Mouse (Mus musculus) heart, adult 2 months (tissue): Measurements from ENCODE around the gene 2310009B15Rik. TPM values are rescaled to one million over a fixed set of nuclear protein-coding genes. Genes with fewer than 3 reads are reported as not detected.

ENCODE experiments used
- DNase-seq, 2 experiments: peaks; one replicate each; pipeline ENCODE4 v3.0.0; 2021
- H3K27ac ChIP-seq: fragments of 200-600 bp; 2 replicates; pipeline ENCODE4 v1.8.1; 2022
- H3K27me3 ChIP-seq: fragments of 200-500 bp; 2 replicates; pipeline ENCODE4 v1.6.1; 2012; ENCODE audit warnings: mild to moderate bottlenecking, low read length, inconsistent platforms, mixed read lengths; ENCODE audit not compliant: control insufficient read depth, insufficient read depth
- H3K36me3 ChIP-seq: fragments of 200-500 bp; 2 replicates; pipeline ENCODE4 v1.6.1; 2012; ENCODE audit warnings: low read length, inconsistent platforms; ENCODE audit not compliant: control insufficient read depth, insufficient read depth
- H3K4me1 ChIP-seq: fragments of 200-500 bp; 2 replicates; pipeline ENCODE4 v1.6.1; 2011; ENCODE audit warnings: low read length; ENCODE audit not compliant: control insufficient read depth, insufficient read depth
- H3K4me3 ChIP-seq: fragments of 200-600 bp; 2 replicates; pipeline ENCODE4 v1.8.1; 2022
- H3K79me2 ChIP-seq: fragments of 200-500 bp; replicated peaks from 2 replicates; pipeline ENCODE4 v1.6.1; 2012; ENCODE audit warnings: mild to moderate bottlenecking, inconsistent platforms, low read length, moderate library complexity, mixed read lengths; ENCODE audit not compliant: control insufficient read depth, insufficient read depth
- H3K9ac ChIP-seq: fragments of 200-500 bp; 2 replicates; pipeline ENCODE4 v1.6.1; 2012; ENCODE audit warnings: low read depth, mild to moderate bottlenecking, control low read depth, inconsistent platforms, low read length, mixed read lengths
- CTCF ChIP-seq: fragments of 200-600 bp; IDR thresholded peaks from 2 replicates; pipeline ENCODE4 v1.8.1; 2022; ENCODE audit warnings: antibody characterized with exemption, mild to moderate bottlenecking, moderate library complexity
- EP300 ChIP-seq: fragments of 200-500 bp; IDR thresholded peaks from 2 replicates; pipeline ENCODE4 v1.6.1; 2011; ENCODE audit warnings: low read depth, low read length, control low read depth; ENCODE audit not compliant: insufficient read depth
- POLR2A ChIP-seq: fragments of 200-500 bp; IDR thresholded peaks from 2 replicates; pipeline ENCODE4 v1.6.1; 2011; ENCODE audit warnings: mild to moderate bottlenecking, low read depth, low read length, control low read depth; ENCODE audit not compliant: insufficient read depth
- WGBS: fragments of 180-500 bp; shearing (Covaris S2); methylation state at CpG from one replicate; pipeline ENCODE4 v1.1.7; 2018; 5-methylcytosine and 5-hydroxymethylcytosine counted together
- intact Hi-C: fragments of 180-260 bp; cut with DNase I; formaldehyde crosslinking; loops from one replicate; pipeline ENCODE4 v1.15.1; 2025
- polyA plus RNA-seq: library from polyadenylated mRNA; depleted of rRNA; stranded (reverse); fragments of >200 nt; gene quantifications from 2 replicates; pipeline ENCODE4 v1.2.3, GENCODE M21; 2012; rRNA removed
- total RNA-seq, 2 experiments: library from RNA; stranded (reverse); gene quantifications; 2 replicates each; pipeline ENCODE4 v1.2.3; 2021

Gene 2310009B15Rik
- total and polyA plus RNA-seq, 3 experiments = 8.0 to 13.1 (median 8.3) TPM

GRCm38 (mm10) chr1:138835355-138835900, 21.2 kb downstream of the 2310009B15Rik start:
- H3K79me2 ChIP-seq = no peaks in the 10 kb centered on the region
- H3K27ac ChIP-seq = no peak overlapping the region
- no peak overlapping the region for H3K4me3 ChIP-seq
- H3K27me3 ChIP-seq = peaks cover 24% of the 10 kb centered on the region
- DNase-seq = no peak
- H3K36me3 ChIP-seq = no peaks in the 10 kb centered on the region
- intact Hi-C loops = loop anchor here (1.0 to 10.0 kb wide), 5 partner anchors 127 to 511 kb away; partner anchors contain the start of gene Dennd1b
- no peak for TF ChIP-seq POLR2A
- no peak for TF ChIP-seq EP300
- peak; percentile 87 for TF ChIP-seq CTCF
- H3K9ac ChIP-seq = no peak overlapping the region
- WGBS = 2% methylated on average over 3 of the region's 3 CpGs
- H3K4me1 ChIP-seq = no peaks in the 10 kb centered on the region

- Histone ChIP-seq H3K4me3 (no peak overlapping the region), H3K36me3 (no peaks in the 10 kb centered on the region), H3K4me1 (no peaks in the 10 kb centered on the region; the same call in 1 of the 2 replicates), H3K79me2 (no peaks in the 10 kb centered on the region), H3K27me3 (peaks cover 5% of the 10 kb centered on the region), H3K9ac (no peak overlapping the region), H3K27ac (no peak overlapping the region)
- DNase-seq = no peak
- intact Hi-C loops = loop anchor here (10.0 kb wide), 2 partner anchors 503 to 507 kb away; no protein-coding TSS in a partner anchor
- WGBS = 2% methylated on average over 16 of the region's 16 CpGs
- no peak for TF ChIP-seq CTCF
- no peak for TF ChIP-seq POLR2A
These were observed 25.3 kb downstream of the 2310009B15Rik start for GRCm38 (mm10) chr1:138831309-138831708.

GRCm38 (mm10) chr1:138826841-138827240, 29.8 kb downstream of the 2310009B15Rik start:
- Histone ChIP-seq H3K4me1 (no peaks in the 10 kb centered on the region; the same call in 1 of the 2 replicates), H3K27me3 (peaks cover 2% of the 10 kb centered on the region), H3K4me3 (no peak overlapping the region), H3K9ac (no peak overlapping the region), H3K79me2 (no peaks in the 10 kb centered on the region), H3K27ac (no peak overlapping the region), H3K36me3 (no peaks in the 10 kb centered on the region)
- 54% methylated on average over 6 of the region's 6 CpGs for WGBS
- TF ChIP-seq CTCF (no peak), EP300 (no peak)
- DNase-seq = no peak
- intact Hi-C loops = no loop called here

GRCm38 (mm10) chr1:138822985-138823322, 33.7 kb downstream of the 2310009B15Rik start:
- intact Hi-C loops = no loop called here
- Histone ChIP-seq H3K36me3 (no peaks in the 10 kb centered on the region), H3K79me2 (no peaks in the 10 kb centered on the region), H3K4me3 (no peak overlapping the region), H3K4me1 (no peaks in the 10 kb centered on the region; the same call in 1 of the 2 replicates), H3K9ac (no peak overlapping the region), H3K27ac (no peak overlapping the region), H3K27me3 (no peaks in the 10 kb centered on the region)
- TF ChIP-seq POLR2A = no peak
- no peak for TF ChIP-seq EP300
- TF ChIP-seq CTCF = no peak
- WGBS = 96% methylated on average over 1 of the region's 1 CpGs
- no peak for DNase-seq

GRCm38 (mm10) chr1:138822255-138822984, 34.2 kb downstream of the 2310009B15Rik start:
- Histone ChIP-seq H3K4me3 (no peak overlapping the region), H3K36me3 (no peaks in the 10 kb centered on the region), H3K79me2 (no peaks in the 10 kb centered on the region), H3K9ac (no peak overlapping the region), H3K27me3 (no peaks in the 10 kb centered on the region), H3K27ac (no peak overlapping the region), H3K4me1 (no peaks in the 10 kb centered on the region; the same call in 1 of the 2 replicates)
- TF ChIP-seq CTCF (no peak), POLR2A (no peak), EP300 (no peak)
- DNase-seq = no peak
- intact Hi-C loops = no loop called here
- WGBS = 90% methylated on average over 7 of the region's 7 CpGs

Other genes starting within 250 kb of the 2310009B15Rik start
- 10 to 100 TPM; 69.9 to 79.7 TPM for gene Nek7, start 236.7 kb downstream of the 2310009B15Rik start, total RNA-seq
- 17.3 and 40.0 TPM in 2 replicates for gene Nek7, start 236.7 kb downstream of the 2310009B15Rik start, polyA plus RNA-seq
- gene Lhx9, start 8.3 kb downstream of the 2310009B15Rik start, total RNA-seq = not detected
- gene Lhx9, start 8.3 kb downstream of the 2310009B15Rik start, polyA plus RNA-seq = not detected in 2 replicates
- gene Dennd1b, start 106.6 kb upstream of the 2310009B15Rik start, total RNA-seq = 10 to 100 TPM; 22.3 to 23.7 TPM
- gene Dennd1b, start 106.6 kb upstream of the 2310009B15Rik start, polyA plus RNA-seq = 6.4 and 17.1 TPM in 2 replicates